Mouse (Mus musculus) CH12.LX (cell line): Measurements from ENCODE around the gene Dph2. TPM values are rescaled to one million over a fixed set of nuclear protein-coding genes. Genes with fewer than 3 reads are reported as not detected.

Experiments used
- DNase-seq: peaks from one replicate; pipeline ENCODE4 v3.0.0-alpha.2; 2013; ENCODE audit errors: extremely low read depth
- H3K27ac ChIP-seq: 2 replicates; pipeline ENCODE4 v1.5.1; 2012; ENCODE audit warnings: low read depth, mild to moderate bottlenecking, control low read depth, moderate library complexity; ENCODE audit not compliant: insufficient read depth
- H3K27me3 ChIP-seq: replicated peaks from 2 replicates; pipeline ENCODE3; 2012; ENCODE audit warnings: inconsistent platforms
- H3K36me3 ChIP-seq, 2 experiments: replicated peaks in 1 of 2; 2 replicates each; pipeline versions ENCODE3 to v1.6.1; 2012; ENCODE audit warnings: inconsistent platforms in 1 of 2, low read length in 1 of 2, mild to moderate bottlenecking in 1 of 2, mixed read lengths in 1 of 2, moderate library complexity in 1 of 2; ENCODE audit not compliant: control insufficient read depth in 1 of 2, insufficient read depth in 1 of 2
- H3K4me1 ChIP-seq, 2 experiments: 2 replicates each; pipeline ENCODE4 v1.6.1; 2012; ENCODE audit warnings: inconsistent platforms in 1 of 2, moderate library complexity in 1 of 2; ENCODE audit not compliant: insufficient read depth in 2 of 2, control insufficient read depth in 1 of 2
- H3K4me2 ChIP-seq: 2 replicates; pipeline ENCODE4 v1.6.1; 2012; ENCODE audit warnings: low read depth, mild to moderate bottlenecking, control low read depth; ENCODE audit not compliant: poor library complexity, insufficient read depth, severe bottlenecking
- H3K4me3 ChIP-seq, 3 experiments: fragments of 150-350 bp in 1 of 3; sonication (generic) in 1 of 3; replicated peaks in 1 of 3; 2 replicates each; pipeline versions ENCODE3 to v1.5.1; 2011 to 2012; ENCODE audit warnings: low read depth in 2 of 3, low read length in 2 of 3, mild to moderate bottlenecking in 2 of 3, moderate library complexity in 2 of 3, control low read depth in 1 of 3, improper control_type of control experiment in 1 of 3, inconsistent platforms in 1 of 3, mixed read lengths in 1 of 3; ENCODE audit not compliant: poor library complexity in 1 of 3
- H3K79me2 ChIP-seq: replicated peaks from 2 replicates; pipeline ENCODE4 v1.6.1; 2012; ENCODE audit warnings: mild to moderate bottlenecking, moderate library complexity; ENCODE audit not compliant: control insufficient read depth, poor library complexity, insufficient read depth, severe bottlenecking; ENCODE audit errors: extremely low read depth
- H3K9ac ChIP-seq: 2 replicates; pipeline ENCODE4 v1.6.1; 2012; ENCODE audit warnings: low read depth, mild to moderate bottlenecking, control low read depth, moderate library complexity; ENCODE audit not compliant: insufficient read depth
- H3K9me3 ChIP-seq: replicated peaks from 2 replicates; pipeline ENCODE3; 2012; ENCODE audit warnings: low read length, inconsistent platforms, mixed read lengths
- CHD2 ChIP-seq: IDR thresholded peaks from 2 replicates; pipeline ENCODE4 v1.6.1; 2011; ENCODE audit warnings: low read length, improper control_type of control experiment
- CTCF ChIP-seq, 2 experiments: IDR thresholded peaks in 1 of 2; conservative IDR thresholded peaks in 1 of 2; 2 replicates each; pipeline ENCODE4 v1.5.1; 2011 to 2012; ENCODE audit warnings: low read depth in 2 of 2, low read length in 2 of 2, improper control_type of control experiment in 1 of 2, inconsistent platforms in 1 of 2, mild to moderate bottlenecking in 1 of 2, moderate library complexity in 1 of 2
- EP300 ChIP-seq: IDR thresholded peaks from 2 replicates; pipeline ENCODE4 v1.6.1; 2011; ENCODE audit warnings: low read length, improper control_type of control experiment
- ETS1 ChIP-seq: conservative IDR thresholded peaks from 2 replicates; pipeline ENCODE4 v1.6.1; 2012; ENCODE audit warnings: low read depth, mild to moderate bottlenecking, inconsistent platforms, low read length, improper control_type of control experiment, moderate library complexity
- IRF4 ChIP-seq: IDR thresholded peaks from 2 replicates; pipeline ENCODE4 v1.6.1; 2014; ENCODE audit warnings: low read depth, mild to moderate bottlenecking, inconsistent platforms, low read length, improper control_type of control experiment
- JUND ChIP-seq: conservative IDR thresholded peaks from 2 replicates; pipeline ENCODE4 v1.6.1; 2011; ENCODE audit warnings: low read depth, low read length, improper control_type of control experiment
- MAFK ChIP-seq: IDR thresholded peaks from 2 replicates; pipeline ENCODE4 v1.6.1; 2011; ENCODE audit warnings: low read length, improper control_type of control experiment; ENCODE audit not compliant: insufficient replicate concordance
- MAX ChIP-seq: IDR thresholded peaks from 2 replicates; pipeline ENCODE4 v1.6.1; 2011; ENCODE audit warnings: low read length, improper control_type of control experiment
- MAZ ChIP-seq: IDR thresholded peaks from 2 replicates; pipeline ENCODE4 v1.6.1; 2012; ENCODE audit warnings: low read depth, mild to moderate bottlenecking, inconsistent platforms, low read length, improper control_type of control experiment, moderate library complexity
- NELFE ChIP-seq: IDR thresholded peaks from 2 replicates; pipeline ENCODE4 v1.6.1; 2011; ENCODE audit warnings: low read depth, low read length, improper control_type of control experiment
- NRF1 ChIP-seq: IDR thresholded peaks from 2 replicates; pipeline ENCODE4 v1.6.1; 2014; ENCODE audit warnings: low read depth, mild to moderate bottlenecking, inconsistent platforms, low read length, improper control_type of control experiment, moderate library complexity
- POLR2A ChIP-seq: IDR thresholded peaks from 2 replicates; pipeline ENCODE4 v1.6.1; 2011; ENCODE audit warnings: low read depth, mild to moderate bottlenecking, improper control_type of control experiment, low read length
- POLR2AphosphoS2 ChIP-seq: IDR thresholded peaks from 2 replicates; pipeline ENCODE4 v1.6.1; 2011; ENCODE audit warnings: low read depth, low read length, improper control_type of control experiment
- RAD21 ChIP-seq: IDR thresholded peaks from 2 replicates; pipeline ENCODE4 v1.6.1; 2011; ENCODE audit warnings: low read depth, mild to moderate bottlenecking, low read length, improper control_type of control experiment, moderate library complexity
- SMC3 ChIP-seq: IDR thresholded peaks from 2 replicates; pipeline ENCODE4 v1.6.1; 2011; ENCODE audit warnings: low read depth, low read length, improper control_type of control experiment
- TCF12 ChIP-seq: IDR thresholded peaks from 2 replicates; pipeline ENCODE4 v1.6.1; 2014; ENCODE audit warnings: low read depth, mild to moderate bottlenecking, inconsistent platforms, low read length, improper control_type of control experiment
- ZKSCAN1 ChIP-seq: IDR thresholded peaks from 2 replicates; pipeline ENCODE4 v1.6.1; 2012; ENCODE audit warnings: low read depth, inconsistent platforms, low read length, improper control_type of control experiment, borderline replicate concordance
- ZNF384 ChIP-seq: IDR thresholded peaks from 2 replicates; pipeline ENCODE4 v1.6.1; 2012; ENCODE audit warnings: low read depth, low read length, improper control_type of control experiment, inconsistent platforms
- dilution Hi-C: fragments of 300-500 bp; cut with MboI; formaldehyde crosslinking; loops from 2 replicates; pipeline ENCODE4 v1.14.3; 2020; ENCODE audit warnings: low sequenced_read_pairs; ENCODE audit not compliant: extremely low pct_unique_long_range_greater_than_20kb, extremely low pct_ligation_motif_present
- in situ Hi-C: fragments of 300-500 bp; cut with MboI; formaldehyde crosslinking; loops from 3 replicates; pipeline ENCODE4 v1.14.3; 2019; ENCODE audit warnings: low sequenced_read_pairs, low pct_ligation_motif_present, low pct_unique_long_range_greater_than_20kb, mixed read lengths
- polyA plus RNA-seq: library from polyadenylated mRNA; unstranded; fragments of >175 nt; gene quantifications from 2 replicates; pipeline ENCODE4 v1.2.1, GENCODE M21; 2012; ENCODE audit warnings: low read depth; ENCODE audit not compliant: insufficient read length
- total RNA-seq, 2 experiments: library from RNA; depleted of rRNA; stranded (reverse); fragments of 300-350 nt in 1 of 2; fragments of >200 nt in 1 of 2; gene quantifications; 2 replicates each; pipeline ENCODE4 v1.2.3; 2012 to 2014

Gene Dph2
- total and polyA plus RNA-seq, 3 experiments, result 19.8 to 21.5 (median 20.8) TPM

- Histone ChIP-seq H3K36me3 (peaks cover 17 to 55% of the 10 kb centered on the region in 2 experiments), H3K27me3 (no peaks in the 10 kb centered on the region)
- no peak for TF ChIP-seq MAX
- no peak for TF ChIP-seq IRF4
- TF ChIP-seq MAFK, result no peak
- TF ChIP-seq, all 38 proteins: peak for 0
- H3K4me2 ChIP-seq, result no peak overlapping the region
- H3K4me1 ChIP-seq, result peaks cover 6 to 53% of the 10 kb centered on the region in 2 experiments; a peak in 3 of 4 replicates
- H3K9me3 ChIP-seq, result no peaks in the 10 kb centered on the region
- dilution Hi-C loops, result no loop called here
- in situ Hi-C loops, result loop anchor here (10.0 kb wide), 1 partner anchor 152 kb away; no protein-coding TSS in a partner anchor
- no peak overlapping the region for H3K27ac ChIP-seq
- DNase-seq, result no peak
- H3K79me2 ChIP-seq, result peaks cover 12% of the 10 kb centered on the region; the same call in 1 of the 2 replicates
- no peak overlapping the region for H3K9ac ChIP-seq
- H3K4me3 ChIP-seq, result no peak overlapping the region
Observed at GRCm38 (mm10) chr4:117912685-117913273, 20.9 kb upstream of the Dph2 start.

GRCm38 (mm10) chr4:117912131-117912561 lies 20.3 kb upstream of the Dph2 start:
- H3K4me2 ChIP-seq, result no peak overlapping the region
- no peak overlapping the region for H3K9ac ChIP-seq
- peaks cover 21 to 57% of the 10 kb centered on the region in 2 experiments for H3K36me3 ChIP-seq
- peaks cover 12% of the 10 kb centered on the region; the same call in 1 of the 2 replicates for H3K79me2 ChIP-seq
- dilution Hi-C loops, result no loop called here
- in situ Hi-C loops, result loop anchor here (10.0 kb wide), 1 partner anchor 153 kb away; no protein-coding TSS in a partner anchor
- no peaks in the 10 kb centered on the region for H3K27me3 ChIP-seq
- H3K4me3 ChIP-seq, result no peak overlapping the region
- H3K9me3 ChIP-seq, result no peaks in the 10 kb centered on the region
- H3K4me1 ChIP-seq, result peaks cover 6 to 49% of the 10 kb centered on the region in 2 experiments; a peak in 3 of 4 replicates
- no peak overlapping the region for H3K27ac ChIP-seq
- TF ChIP-seq CHD2, result no peak
- no peak for TF ChIP-seq EP300
- TF ChIP-seq RAD21, result no peak
- no peak for TF ChIP-seq ZKSCAN1
- no peak for TF ChIP-seq ETS1
- no peak for TF ChIP-seq CTCF (conservative IDR thresholded peaks at IDR 0.05 in 1 of 2, IDR thresholded peaks at IDR 0.05 in 1 of 2; ENCODE audit: low read depth in 2 of 2, low read length in 2 of 2)
- TF ChIP-seq POLR2AphosphoS2, result no peak
- no peak for TF ChIP-seq POLR2A
- TF ChIP-seq TCF12, result no peak
- no peak for TF ChIP-seq ZNF384
- no peak for TF ChIP-seq SMC3
- no peak for TF ChIP-seq JUND
- no peak for TF ChIP-seq MAZ
- no peak for TF ChIP-seq NRF1
- no peak for TF ChIP-seq NELFE
- DNase-seq, result no peak
